Mouse (Mus musculus) retina, adult 2 months (tissue): ENCODE data around the gene Zfp46.
A peak's percentile ranks its signal among the peaks of the same experiment; 100 is the strongest.

Experiments
- DNase-seq: peaks from one replicate; pipeline ENCODE4 v3.0.0-alpha.2; 2012; ENCODE audit warnings: low read depth, low spot score

The Zfp46 gene

DNA sequence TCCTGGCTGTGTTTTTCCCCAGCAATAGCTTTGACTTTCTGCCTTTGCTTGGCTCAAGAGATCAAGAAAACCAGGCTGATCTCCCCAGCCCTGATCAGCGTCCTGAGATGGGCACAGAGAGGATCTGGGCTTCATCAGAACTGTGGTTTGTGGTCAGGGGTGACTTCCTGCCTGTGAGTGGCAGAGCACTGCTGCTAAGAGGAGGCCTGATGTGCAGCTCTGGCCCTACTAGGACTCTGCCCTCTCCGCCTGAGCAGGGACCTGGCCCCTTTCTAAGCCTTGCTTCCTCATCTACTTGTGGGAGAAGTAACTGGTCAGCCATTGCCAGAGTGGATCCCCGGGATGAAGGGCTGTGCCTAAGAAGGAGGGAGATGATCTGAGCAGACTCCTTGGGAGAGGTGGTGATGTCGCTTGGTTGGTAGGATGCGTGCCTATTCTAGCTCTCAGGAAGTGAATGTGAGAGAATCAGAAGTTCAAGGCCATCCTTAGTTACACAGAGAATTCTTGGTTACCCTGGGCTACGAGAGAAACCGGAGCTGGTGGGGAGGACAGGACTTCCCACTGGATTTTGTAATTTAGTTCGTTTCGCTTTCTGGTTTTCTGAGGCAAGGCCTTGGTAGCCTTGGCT lies 17.7 kb upstream of the Zfp46 start:
- DNase-seq: no peak

DNA sequence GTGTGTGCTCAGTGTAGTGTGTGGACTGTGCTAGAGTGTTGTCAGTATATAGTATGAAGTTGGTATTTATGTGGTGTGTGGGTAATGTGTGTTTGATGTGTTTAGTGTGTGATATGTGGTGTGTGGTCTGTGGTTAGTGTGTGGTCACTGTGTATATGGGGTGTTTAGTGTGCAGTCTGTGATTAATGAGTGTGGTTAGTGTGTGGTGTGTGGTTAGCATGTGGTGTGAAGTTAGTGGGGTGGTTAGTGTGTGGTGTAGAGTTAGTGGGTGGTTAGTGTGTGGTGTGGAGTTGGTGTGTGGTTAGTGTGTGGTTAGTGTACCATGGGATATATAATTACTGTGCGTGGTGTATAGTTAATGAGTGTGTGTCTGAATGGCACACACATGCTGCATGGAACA lies 15.6 kb upstream of the Zfp46 start:
- no peak for DNase-seq

DNA sequence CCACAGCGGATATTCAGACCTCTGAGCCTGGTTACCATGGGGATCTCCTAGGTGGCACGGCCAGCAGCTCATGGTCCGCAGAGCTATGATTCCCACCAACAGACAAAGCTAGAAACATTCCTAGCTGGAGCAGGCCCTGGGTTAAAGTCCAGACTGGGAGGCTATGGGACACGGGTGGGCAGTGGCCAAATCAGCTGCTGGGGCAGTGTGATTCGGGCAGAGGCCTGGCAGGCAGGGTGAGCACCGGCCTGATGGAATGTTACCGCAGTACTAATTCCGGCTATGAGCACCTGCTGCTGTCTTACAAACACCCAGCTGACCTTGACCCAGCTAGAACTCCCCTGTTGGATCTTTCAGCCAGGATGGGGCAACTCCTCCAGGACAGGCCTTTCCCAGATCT lies 13.8 kb upstream of the Zfp46 start:
- no peak for DNase-seq

DNA sequence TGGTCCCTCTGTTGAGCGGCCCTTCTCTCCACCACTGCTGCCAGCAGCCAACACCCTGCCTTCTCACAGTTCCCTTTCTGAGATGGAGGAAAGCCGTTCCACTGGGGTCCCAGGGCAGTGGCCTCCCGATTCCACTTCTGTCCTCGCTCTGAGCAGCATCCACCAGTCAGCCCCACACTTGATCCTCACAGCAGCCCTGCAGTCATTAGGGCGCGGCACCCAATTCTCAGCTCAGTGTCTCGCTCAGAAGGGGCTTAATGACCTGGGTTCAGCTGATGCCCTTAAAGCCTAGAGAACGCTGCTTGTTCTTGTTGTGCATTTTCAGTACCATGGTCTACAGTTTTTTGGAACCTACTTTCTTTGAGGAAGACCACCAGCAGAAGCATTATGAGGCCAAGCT lies 3.4 kb upstream of the Zfp46 start:
- DNase-seq: no peak

DNA sequence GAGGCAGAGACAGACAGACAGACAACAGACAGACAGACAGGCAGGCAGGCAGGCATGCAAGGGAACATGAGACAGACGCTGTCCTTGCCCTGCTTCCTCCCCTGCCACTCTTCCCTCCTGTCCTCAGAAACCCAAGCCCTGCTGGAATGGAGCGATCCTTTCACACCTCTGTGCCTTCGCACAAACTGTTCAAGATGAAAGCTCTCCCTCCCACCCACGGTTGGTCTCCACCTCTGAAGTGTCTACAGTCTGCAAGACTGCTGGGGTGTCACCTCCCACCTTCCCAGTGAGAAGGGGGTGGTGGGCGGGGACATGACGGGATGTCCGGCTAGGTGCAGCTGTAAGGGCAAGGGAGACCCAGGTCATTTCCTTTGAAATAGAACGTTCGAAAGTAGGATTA lies 2.9 kb upstream of the Zfp46 start:
- no peak for DNase-seq

DNA sequence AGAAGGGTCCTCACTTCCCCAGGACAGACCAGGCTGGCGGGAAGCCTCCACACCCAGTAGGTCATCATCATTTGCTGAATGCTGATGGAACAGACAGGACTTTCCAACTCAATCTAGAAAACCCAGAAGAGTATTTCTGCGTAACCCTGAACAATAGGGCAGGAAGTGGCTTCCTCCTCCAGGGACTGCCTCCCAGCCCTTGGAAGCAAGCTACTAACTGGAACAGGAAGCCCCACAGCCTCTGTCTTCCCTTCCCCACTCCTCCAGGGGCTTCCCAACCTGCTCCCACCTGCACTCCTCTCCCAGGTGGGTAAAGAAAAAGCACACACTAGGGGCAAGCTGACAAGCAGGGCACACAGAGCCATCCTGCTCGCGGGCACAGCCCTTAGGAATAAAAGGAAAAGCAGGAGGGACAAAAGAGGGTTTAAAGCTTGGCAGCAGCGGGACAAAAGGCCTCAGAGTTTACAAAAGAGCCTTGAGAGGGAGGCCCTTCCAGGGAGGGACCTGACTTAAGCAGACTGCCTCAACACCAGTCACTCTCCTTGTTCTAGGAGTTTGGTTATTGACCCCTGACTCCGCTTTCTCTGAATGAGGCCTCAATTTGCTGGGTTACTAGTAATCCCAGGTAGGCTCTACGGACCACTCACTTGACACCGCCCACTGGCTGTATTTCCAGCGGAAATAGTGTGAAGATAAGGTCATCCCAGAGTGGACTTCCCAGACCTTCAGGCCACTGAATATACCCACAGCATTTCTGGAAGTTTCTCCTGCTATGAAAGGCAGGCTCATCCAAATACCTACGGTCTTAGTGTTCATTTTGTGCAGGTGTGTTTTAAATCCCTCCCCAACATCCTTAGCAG lies 1.6 kb upstream of the Zfp46 start:
- DNase-seq: no peak

DNA sequence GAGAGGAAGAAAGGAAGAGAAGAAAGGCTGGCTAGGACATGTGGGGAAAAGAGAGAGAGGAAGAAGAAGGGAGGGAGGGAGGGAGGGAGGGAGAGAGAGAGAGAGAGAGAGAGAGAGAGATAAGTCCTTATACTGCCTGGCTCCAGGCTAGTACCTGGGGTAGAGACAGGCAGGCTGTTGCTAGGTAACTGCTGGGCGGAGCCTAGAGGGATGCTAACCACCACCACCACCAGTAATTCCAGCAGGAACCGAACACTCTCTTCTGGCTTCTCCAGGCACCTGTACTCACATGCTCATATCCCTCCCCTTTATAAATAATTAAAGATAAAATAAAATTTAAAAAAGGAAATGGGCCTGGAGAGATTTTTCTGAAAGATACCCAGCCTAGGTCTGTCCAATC lies 700 bp upstream of the Zfp46 start:
- no peak for DNase-seq

DNA sequence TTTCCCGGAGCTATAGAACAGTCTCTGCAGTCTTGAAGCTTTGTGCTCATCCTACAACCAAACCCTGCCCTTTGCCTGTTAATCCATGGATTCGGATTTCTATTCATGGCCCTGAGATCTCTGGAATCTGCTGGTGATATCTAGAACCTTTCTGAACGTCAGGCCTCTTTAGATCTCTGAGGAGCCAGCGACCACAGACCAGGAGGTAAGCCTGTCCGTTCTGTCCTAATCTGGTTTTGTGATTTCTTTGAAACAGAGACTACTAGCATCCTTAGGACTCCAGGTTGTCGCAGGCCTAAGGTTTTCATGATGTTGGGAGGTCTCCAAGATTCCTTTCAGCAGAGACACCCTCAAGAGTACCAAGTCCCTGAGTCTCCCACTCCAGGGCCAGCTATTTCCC lies 408 bp downstream of the Zfp46 start:
- no peak for DNase-seq

DNA sequence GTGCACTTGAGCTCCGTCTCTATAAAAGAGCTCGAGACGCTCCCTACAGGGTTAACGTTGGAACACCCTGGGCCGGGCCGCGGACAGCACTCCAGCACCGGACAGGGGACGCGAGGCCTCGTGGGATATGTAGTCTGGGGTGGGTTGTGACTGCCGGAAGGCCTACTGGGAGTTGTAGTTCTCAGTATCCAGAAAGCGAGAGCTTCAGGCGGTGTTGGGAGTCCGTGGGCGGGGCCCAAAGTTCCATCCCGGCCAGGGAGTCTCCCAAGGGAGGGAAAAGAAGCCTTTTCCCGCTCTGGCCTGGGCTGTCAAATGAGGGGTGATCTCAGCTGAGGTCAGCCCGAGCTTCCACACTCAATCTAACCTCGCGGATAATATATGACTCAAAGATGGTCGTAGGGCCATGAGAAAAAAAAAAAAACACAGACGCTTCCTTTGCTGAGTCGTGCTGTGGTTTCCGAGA lies 896 bp downstream of the Zfp46 start:
- peak; percentile 86 for DNase-seq

DNA sequence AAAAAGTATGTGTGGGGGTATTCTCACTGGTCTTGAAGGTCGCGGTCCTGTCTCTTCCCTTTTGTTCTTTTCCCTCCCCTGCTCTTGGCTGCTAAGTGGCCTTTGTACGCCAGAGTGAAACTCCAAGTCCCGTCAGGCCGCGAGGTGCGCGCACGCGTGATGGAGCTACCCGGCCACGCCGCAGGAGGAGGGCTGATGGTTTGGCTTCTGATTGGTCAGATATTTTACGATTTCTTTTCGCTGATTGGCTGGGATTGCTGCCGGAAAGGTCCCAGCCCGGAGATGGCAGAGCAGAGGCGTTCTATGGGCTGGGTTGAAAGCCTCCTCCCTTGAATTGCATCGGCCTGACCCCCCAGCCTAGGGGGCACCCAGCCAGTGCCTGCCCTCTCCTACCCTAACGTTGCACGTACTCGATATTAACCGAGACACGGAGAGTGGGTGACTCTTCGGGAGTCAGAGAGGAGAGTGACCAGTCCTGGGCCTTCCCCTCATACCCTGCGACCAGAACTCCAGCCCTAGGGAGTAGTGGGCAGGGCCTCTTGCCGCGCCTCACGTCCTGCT lies 1.4 kb downstream of the Zfp46 start:
- peak; percentile 89 for DNase-seq

DNA sequence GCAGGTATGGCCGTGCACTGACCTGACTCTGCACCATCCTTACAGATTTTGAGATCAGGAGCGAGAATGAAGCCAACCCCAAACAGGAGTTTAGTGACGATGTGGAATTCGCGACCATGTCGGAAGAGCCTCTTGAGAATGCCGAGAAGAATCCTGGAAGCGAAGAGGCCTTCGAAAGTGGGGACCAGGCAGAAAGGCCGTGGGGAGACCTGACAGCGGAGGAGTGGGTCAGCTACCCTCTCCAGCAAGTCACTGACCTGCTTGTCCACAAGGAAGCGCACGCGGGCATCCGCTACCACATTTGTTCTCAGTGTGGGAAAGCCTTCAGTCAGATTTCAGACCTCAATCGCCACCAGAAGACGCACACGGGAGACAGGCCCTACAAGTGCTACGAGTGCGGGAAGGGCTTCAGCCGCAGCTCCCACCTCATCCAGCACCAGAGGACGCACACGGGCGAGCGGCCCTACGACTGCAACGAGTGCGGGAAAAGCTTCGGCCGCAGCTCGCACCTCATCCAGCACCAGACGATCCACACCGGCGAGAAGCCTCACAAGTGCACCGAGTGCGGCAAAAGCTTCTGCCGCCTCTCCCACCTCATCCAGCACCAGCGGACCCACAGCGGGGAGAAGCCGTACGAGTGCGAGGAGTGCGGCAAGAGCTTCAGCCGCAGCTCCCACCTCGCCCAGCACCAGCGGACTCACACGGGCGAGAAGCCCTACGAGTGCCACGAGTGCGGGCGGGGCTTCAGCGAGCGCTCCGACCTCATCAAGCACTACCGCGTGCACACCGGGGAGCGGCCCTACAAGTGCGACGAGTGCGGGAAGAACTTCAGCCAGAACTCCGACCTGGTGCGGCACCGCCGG lies 5.7 kb downstream of the Zfp46 start:
- no peak for DNase-seq

DNA sequence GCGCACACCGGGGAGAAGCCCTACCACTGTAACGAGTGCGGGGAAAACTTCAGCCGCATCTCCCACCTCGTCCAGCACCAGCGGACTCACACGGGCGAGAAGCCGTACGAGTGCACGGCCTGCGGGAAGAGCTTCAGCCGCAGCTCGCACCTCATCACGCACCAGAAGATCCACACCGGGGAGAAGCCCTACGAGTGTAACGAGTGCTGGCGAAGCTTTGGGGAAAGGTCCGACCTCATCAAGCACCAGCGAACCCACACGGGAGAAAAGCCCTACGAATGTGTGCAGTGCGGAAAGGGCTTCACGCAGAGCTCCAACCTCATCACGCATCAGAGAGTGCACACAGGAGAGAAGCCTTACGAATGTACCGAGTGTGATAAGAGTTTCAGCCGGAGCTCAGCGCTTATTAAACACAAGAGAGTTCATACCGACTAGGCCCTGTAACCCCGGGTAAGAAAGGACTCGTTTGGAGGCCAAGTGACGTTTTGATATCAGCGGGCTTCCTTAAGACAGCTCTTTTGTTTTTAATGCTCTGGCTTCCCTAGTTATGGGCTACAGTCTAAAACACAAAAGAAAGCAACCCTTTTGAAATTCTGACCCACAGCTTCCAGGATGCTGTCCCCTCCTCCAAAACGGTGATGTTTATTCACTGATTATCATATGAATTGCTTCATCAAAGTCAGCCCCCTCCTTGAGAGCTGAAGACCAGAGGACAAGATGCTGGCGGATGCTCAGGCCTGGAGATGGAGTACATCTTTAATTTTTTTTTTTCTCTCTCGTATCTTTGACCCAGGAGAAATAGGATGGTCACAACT lies 6.5 kb downstream of the Zfp46 start:
- DNase-seq: no peak

DNA sequence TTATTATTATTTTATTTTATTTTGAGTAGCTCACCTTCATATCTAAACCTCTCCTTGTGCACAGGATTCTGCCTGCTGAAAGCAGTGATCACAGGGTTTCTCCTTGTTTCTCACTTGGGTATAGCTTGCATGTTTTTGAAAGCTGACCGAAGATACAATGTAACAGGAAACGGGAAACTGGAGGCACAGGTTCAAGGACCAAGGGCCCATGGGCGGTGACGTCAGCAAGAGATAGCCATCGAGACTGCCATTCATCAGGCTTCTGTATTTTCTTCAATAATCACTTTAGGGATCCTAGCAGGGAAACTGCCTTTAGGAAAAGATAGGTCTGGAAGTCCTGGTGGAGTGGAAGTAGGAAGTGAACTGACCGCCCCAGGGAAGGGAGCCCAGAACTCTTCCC lies 7.2 kb downstream of the Zfp46 start:
- no peak for DNase-seq

DNA sequence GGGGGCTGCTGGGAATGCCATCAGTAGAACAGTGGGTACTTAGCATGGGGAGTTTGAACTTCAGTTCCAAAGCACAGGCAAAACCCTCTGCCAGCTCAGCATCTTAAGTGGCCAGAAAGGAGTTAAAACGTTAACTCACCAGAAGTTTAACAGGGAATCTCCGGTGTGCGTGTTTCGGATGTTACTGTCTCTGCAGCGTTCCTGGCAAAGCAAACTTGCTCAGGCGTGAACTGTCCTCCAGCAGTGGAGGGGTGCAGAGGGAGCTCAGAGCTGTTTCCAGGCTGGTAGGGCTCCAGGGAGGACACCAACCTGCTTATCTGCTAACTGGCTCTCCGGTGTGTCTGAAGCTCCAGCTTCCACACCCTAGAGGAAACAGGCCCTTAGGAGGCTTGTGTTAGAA lies 11.5 kb downstream of the Zfp46 start:
- no peak for DNase-seq

DNA sequence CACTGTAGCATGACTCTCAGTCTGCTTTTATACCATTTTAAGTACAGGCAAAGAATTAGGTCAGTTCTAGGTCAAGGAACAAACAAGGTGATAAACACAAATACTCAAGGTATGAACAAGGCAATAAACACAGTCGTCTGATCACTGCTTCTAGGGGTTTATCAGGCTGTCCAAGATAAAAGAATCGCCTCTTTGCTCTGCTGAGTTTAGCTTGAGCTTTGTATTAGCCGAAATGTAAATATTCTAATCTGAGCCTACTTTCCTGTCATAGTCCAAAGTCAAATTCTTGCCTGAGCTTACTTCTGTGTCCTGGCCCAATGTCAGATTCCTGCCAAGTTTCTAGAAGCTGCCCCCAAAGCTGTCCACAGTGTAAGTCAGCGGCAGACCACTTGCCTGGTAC lies 18.0 kb downstream of the Zfp46 start:
- DNase-seq: no peak

DNA sequence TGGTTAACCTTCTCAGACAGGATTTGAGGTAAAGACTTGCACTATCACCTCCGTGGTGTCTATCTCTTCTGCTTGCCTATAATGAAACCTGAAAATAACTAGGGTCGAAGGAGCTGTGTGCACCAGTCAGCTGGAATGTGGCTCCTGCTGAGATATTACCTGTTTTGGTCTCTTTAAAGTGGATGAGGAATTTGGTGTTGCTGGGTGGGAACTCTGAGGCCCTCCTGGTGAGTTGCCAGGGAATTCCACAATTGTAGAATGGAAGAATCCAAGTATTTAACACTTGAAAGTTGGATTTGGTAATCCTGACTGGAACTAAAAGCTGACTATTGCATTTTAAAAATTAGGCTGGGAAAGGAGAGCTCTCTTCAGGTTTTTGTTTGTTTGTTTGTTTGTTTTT lies 19.7 kb downstream of the Zfp46 start:
- no peak for DNase-seq

DNA sequence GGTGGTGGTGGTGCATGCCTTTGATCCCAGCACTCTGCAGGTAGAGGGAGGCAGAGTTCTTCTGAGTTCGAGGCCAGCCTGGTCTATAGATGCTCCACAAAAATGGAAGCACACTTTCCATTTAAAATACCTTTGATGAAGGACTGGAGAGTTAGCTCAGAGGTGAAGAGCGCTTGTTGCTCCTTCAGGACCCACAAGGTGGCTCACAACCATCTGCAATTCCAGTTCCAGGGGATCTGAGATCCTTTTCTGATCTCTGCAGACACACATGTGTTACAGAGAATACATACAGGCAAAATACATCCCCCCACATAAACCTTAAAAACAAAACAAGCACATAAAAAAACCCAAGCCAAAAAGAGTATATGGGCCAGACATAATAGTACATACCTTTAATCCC lies 23.9 kb downstream of the Zfp46 start:
- DNase-seq: no peak

DNA sequence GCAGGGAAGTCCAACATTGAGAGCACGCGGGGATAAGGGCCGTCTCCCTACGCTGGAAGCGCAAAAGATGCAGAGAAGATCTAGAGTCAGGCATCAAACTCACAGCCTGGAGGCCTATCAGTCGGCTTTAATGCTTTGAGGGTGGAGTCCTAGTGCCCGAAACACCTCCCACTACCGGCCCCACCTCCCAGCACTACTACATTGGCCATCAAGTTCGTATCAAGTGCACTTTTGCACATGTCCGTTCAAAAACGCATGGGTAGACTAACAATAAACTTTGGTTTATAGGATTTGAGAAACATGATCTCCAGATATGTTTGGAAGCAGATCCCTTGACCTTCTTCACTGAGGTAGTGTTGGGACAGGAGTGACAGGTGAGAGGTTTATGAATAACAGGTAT lies 25.3 kb downstream of the Zfp46 start:
- DNase-seq: no peak

DNA sequence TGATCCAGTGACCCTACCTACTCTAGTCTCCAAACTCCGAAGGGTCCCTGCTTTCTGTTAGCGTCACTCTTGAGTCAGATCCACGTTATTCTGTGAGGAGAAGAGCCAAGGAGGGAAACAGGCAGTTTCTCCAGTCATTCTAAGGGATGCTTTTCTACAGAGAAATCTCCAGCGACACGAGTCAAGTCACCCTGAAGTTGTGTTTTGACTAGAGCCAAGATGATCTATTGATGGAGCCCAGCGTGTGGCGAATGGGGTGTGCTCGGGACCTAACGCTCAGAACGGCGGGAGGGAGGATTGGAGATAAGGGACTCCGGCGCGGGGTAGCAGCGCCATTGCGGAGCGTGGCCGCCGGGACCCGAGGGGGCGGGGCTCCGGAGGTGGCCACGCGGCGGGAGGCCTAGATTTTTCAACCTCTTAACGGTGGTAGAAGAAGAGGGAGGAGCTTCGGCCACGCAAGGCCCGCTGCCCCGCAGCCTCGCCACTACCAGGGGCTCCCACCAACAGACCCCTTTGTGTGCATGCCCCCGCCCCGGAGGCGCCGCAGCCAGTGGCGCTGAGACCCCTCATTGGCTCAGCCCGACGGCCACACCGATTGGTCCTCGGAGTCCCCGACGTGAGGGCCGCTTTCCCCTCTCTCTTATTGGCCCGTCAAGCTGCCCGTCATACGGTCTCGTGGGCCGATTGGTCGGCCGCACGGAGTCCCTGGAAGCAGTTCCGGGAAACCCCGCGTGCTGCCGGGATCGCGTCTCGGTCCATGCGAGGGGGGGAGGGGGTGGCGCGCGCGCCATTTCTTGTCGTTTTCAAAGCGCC lies 26.0 kb downstream of the Zfp46 start, which contains the start of gene Hnrnpr:
TSS of gene Hnrnpr (plus strand) at position 714 of the 813 bp plus-strand sequence.
- DNase-seq: peak; percentile 98
